Mouse (Mus musculus): Measurements from ENCODE around the gene Pdzd8. TPM values are rescaled to one million over a fixed set of nuclear protein-coding genes. Genes with fewer than 3 reads are reported as not detected.

The Pdzd8 gene
- polyA plus RNA-seq, 1 experiment from 2014 or later = 16.7 TPM

DNA sequence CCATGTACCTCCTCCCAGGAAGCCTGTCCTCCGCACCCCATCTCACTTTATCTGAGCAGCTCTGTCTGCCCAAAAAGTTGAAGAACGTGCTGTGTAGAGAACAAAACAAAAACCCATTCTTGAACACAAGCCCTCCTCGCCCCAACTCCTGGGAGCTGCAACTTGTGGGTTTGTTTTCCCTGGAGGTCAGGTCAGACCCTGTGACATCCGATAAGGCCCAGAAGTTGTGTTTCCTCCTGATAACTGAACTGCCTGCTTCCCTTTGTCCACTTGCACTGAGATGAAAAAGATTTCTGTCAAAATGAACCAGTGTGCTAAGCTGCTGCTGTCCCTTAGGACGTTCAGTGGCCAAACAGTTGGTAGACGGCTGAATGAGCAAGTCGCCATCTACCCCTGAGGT, 84.0 kb downstream of the Pdzd8 start:
- Histone ChIP-seq H3K9me3 (replicated peaks) (peaks cover 4% of the 10 kb centered on the region; the same call in 1 of the 2 replicates), H3K27ac (no peak overlapping the region), H3K4me3 (peak overlapping the region; percentile 46), H3K36me3 (no peaks in the 10 kb centered on the region), H3K9ac (no peak overlapping the region), H3K27me3 (peaks cover 38% of the 10 kb centered on the region), H3K4me2 (replicated peaks) (peak overlapping the region; percentile 68), H3K4me1 (peaks cover 33% of the 10 kb centered on the region)
- ATAC-seq (ENCODE audit: low FRiP score) = no peak
- 42% methylated on average over 7 of the region's 7 CpGs for WGBS

- H3K4me2 ChIP-seq (replicated peaks) = peak within 1 kb of the TSS; percentile 68
- peaks cover 4% of the 10 kb centered on the region; the same call in 1 of the 2 replicates for H3K9me3 ChIP-seq (replicated peaks)
- peak; percentile 85 for ATAC-seq (ENCODE audit: low FRiP score)
- H3K27ac ChIP-seq = no peak within 1 kb of the TSS
- peaks cover 29% of the 10 kb centered on the region for H3K4me1 ChIP-seq
- peak within 1 kb of the TSS; percentile 46 for H3K4me3 ChIP-seq
- peaks cover 38% of the 10 kb centered on the region for H3K27me3 ChIP-seq
- WGBS = under 1% methylated on average over 55 of the region's 55 CpGs
- H3K9ac ChIP-seq = peak within 1 kb of the TSS; percentile 39
- no peaks in the 10 kb centered on the region for H3K36me3 ChIP-seq
Observed at GRCm38 (mm10) chr19:59260718-59261442, 84.7 kb downstream of the Pdzd8 start, which contains the start of gene Slc18a2. TSS of gene Slc18a2 (plus strand) at chr19:59260896.

GRCm38 (mm10) chr19:59259633-59260032, 85.9 kb downstream of the Pdzd8 start:
- Histone ChIP-seq H3K9me3 (replicated peaks) (peaks cover 4% of the 10 kb centered on the region; the same call in 1 of the 2 replicates), H3K4me2 (replicated peaks) (no peak overlapping the region), H3K4me1 (peaks cover 21% of the 10 kb centered on the region), H3K36me3 (no peaks in the 10 kb centered on the region), H3K9ac (peak overlapping the region; percentile 32; the same call in 1 of the 2 replicates), H3K4me3 (no peak overlapping the region), H3K27ac (no peak overlapping the region), H3K27me3 (peaks cover 38% of the 10 kb centered on the region)
- WGBS = 24% methylated on average over 5 of the region's 5 CpGs
- no peak for ATAC-seq (ENCODE audit: low FRiP score)

- H3K27me3 ChIP-seq = no peaks in the 10 kb centered on the region
- ATAC-seq (ENCODE audit: low FRiP score) = no peak
- no peak overlapping the region for H3K27ac ChIP-seq
- no peak overlapping the region for H3K4me2 ChIP-seq (replicated peaks)
- H3K9ac ChIP-seq = no peak overlapping the region
- peaks cover 4% of the 10 kb centered on the region; the same call in 1 of the 2 replicates for H3K9me3 ChIP-seq (replicated peaks)
- 70% methylated on average over 2 of the region's 2 CpGs for WGBS
- no peak overlapping the region for H3K4me3 ChIP-seq
- no peaks in the 10 kb centered on the region for H3K4me1 ChIP-seq
- H3K36me3 ChIP-seq = no peaks in the 10 kb centered on the region
Observed at GRCm38 (mm10) chr19:59252651-59253050, 92.9 kb downstream of the Pdzd8 start.

DNA sequence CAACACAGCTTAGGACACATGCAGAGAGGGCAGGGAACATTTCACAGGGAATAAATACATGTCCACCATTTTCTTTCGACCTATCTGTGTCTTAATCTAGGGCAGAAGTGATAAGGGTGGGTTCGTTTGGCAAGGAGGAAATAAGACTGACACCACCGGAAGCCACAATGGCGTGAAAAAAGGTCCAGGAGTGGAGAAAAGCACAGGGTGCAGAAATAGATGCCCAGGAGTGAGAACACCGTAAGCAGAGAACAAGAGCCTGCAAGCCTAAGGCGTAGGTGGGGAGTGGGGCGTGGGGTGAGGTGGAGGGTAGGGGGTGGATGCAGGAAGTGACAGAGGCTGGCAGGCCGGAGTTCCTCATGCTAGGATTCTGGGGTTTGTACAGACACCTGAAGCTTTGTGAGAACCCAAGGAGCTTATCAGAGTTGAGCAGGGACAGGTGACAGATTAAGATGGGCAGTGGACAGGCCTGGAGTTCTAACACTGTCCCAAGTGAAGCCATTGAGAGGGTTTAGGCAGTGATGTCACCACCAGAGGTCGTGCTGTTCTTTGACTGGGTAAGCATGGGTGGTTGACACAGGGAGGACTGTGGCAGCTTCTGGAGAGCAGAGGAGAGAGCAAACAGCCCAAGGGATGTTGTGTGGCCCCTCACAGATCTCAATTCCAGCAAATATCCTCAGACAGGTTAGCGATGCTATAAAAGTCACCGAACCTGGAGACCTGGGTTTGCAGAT, 96.9 kb downstream of the Pdzd8 start:
- Histone ChIP-seq H3K4me3 (no peak overlapping the region), H3K4me2 (replicated peaks) (no peak overlapping the region), H3K9me3 (replicated peaks) (no peaks in the 10 kb centered on the region), H3K4me1 (peaks cover 3% of the 10 kb centered on the region; the same call in 1 of the 2 replicates), H3K36me3 (no peaks in the 10 kb centered on the region), H3K27me3 (no peaks in the 10 kb centered on the region), H3K27ac (no peak overlapping the region), H3K9ac (no peak overlapping the region)
- no peak for ATAC-seq (ENCODE audit: low FRiP score)
- WGBS = 76% methylated on average over 11 of the region's 11 CpGs

- ATAC-seq (ENCODE audit: low FRiP score) = no peak
- Histone ChIP-seq H3K27ac (no peak overlapping the region), H3K4me3 (no peak overlapping the region), H3K9ac (no peak overlapping the region), H3K4me2 (replicated peaks) (no peak overlapping the region), H3K4me1 (peaks cover 3% of the 10 kb centered on the region; the same call in 1 of the 2 replicates), H3K9me3 (replicated peaks) (no peaks in the 10 kb centered on the region), H3K27me3 (no peaks in the 10 kb centered on the region), H3K36me3 (no peaks in the 10 kb centered on the region)
- WGBS = 84% methylated on average over 4 of the region's 4 CpGs
Observed at GRCm38 (mm10) chr19:59248144-59248543, 97.4 kb downstream of the Pdzd8 start.

Other genes starting within 250 kb of the Pdzd8 start
- not detected in 2 replicates for gene Vax1, start 175.7 kb downstream of the Pdzd8 start, polyA plus RNA-seq (2016; fragmentation: Nextera tagmentation; extraction: Ambion mirVana)
- gene Kcnk18, start 126.6 kb downstream of the Pdzd8 start, polyA plus RNA-seq (2016; fragmentation: Nextera tagmentation; extraction: Ambion mirVana) = not detected in 2 replicates
- gene Slc18a2, start 84.9 kb downstream of the Pdzd8 start, polyA plus RNA-seq (2016; fragmentation: Nextera tagmentation; extraction: Ambion mirVana) = 17.5 and 17.9 TPM in 2 replicates
- 7.2 TPM in 1 of 2 replicates, not detected in the other for gene Rps12-ps3, start 23.5 kb downstream of the Pdzd8 start, polyA plus RNA-seq (2016; fragmentation: Nextera tagmentation; extraction: Ambion mirVana)
- gene Emx2, start 112.6 kb upstream of the Pdzd8 start, polyA plus RNA-seq (2016; fragmentation: Nextera tagmentation; extraction: Ambion mirVana) = 2.8 and 4.8 TPM in 2 replicates